Mouse (Mus musculus) heart, embryonic 14.5 days (tissue): ENCODE data around the gene Foxn3. TPM values are rescaled to one million over a fixed set of nuclear protein-coding genes. Genes with fewer than 3 reads are reported as not detected.

ENCODE experiments used
- ATAC-seq: fragments of 200-750 bp; cut with Nextera tagmentation; 2 replicates; pipeline ENCODE4 v1.8.0; 2017; ENCODE audit warnings: low read depth, moderate TSS enrichment; ENCODE audit not compliant: insufficient number of reproducible peaks, insufficient read depth, low FRiP score
- H3K27ac ChIP-seq, 2 experiments: fragments of 200-500 bp in 1 of 2; fragments of 300-500 bp in 1 of 2; sonication (generic) in 1 of 2; replicated peaks in 1 of 2; 2 replicates each; pipeline ENCODE4 v1.5.1; 2012 to 2014; ENCODE audit warnings: low read depth in 2 of 2, low read length in 2 of 2, control low read depth in 1 of 2, mild to moderate bottlenecking in 1 of 2, mixed read lengths in 1 of 2; ENCODE audit not compliant: control insufficient read depth in 1 of 2, insufficient read depth in 1 of 2
- H3K27me3 ChIP-seq: fragments of 300-500 bp; sonication (generic); 2 replicates; pipeline ENCODE4 v1.6.1; 2014; ENCODE audit warnings: mild to moderate bottlenecking, low read length, control low read depth; ENCODE audit not compliant: control insufficient read depth, insufficient read depth
- H3K36me3 ChIP-seq: fragments of 300-500 bp; sonication (generic); 2 replicates; pipeline ENCODE4 v1.6.1; 2014; ENCODE audit warnings: mild to moderate bottlenecking, control low read depth, low read length, mixed read lengths; ENCODE audit not compliant: control insufficient read depth, insufficient read depth
- H3K4me1 ChIP-seq, 2 experiments: fragments of 200-500 bp in 1 of 2; fragments of 300-500 bp in 1 of 2; sonication (generic) in 1 of 2; 2 replicates each; pipeline ENCODE4 v1.6.1; 2012 to 2014; ENCODE audit warnings: low read length in 2 of 2, control low read depth in 1 of 2, mixed read lengths in 1 of 2; ENCODE audit not compliant: control insufficient read depth in 2 of 2, insufficient read depth in 2 of 2
- H3K4me2 ChIP-seq: fragments of 300-500 bp; sonication (generic); 2 replicates; pipeline ENCODE4 v1.6.1; 2014; ENCODE audit warnings: mild to moderate bottlenecking, low read length
- H3K4me3 ChIP-seq, 2 experiments: fragments of 200-500 bp in 1 of 2; fragments of 300-500 bp in 1 of 2; sonication (generic) in 1 of 2; 2 replicates each; pipeline ENCODE4 v1.5.1; 2012 to 2014; ENCODE audit warnings: low read length in 2 of 2, mild to moderate bottlenecking in 2 of 2, control low read depth in 1 of 2, low read depth in 1 of 2, moderate library complexity in 1 of 2; ENCODE audit not compliant: control insufficient read depth in 1 of 2, insufficient read depth in 1 of 2
- H3K9ac ChIP-seq: fragments of 300-500 bp; sonication (generic); 2 replicates; pipeline ENCODE4 v1.6.1; 2014; ENCODE audit warnings: mild to moderate bottlenecking, low read length
- H3K9me3 ChIP-seq: fragments of 300-500 bp; sonication (generic); 2 replicates; pipeline ENCODE4 v1.6.1; 2016; ENCODE audit warnings: low read length, control low read depth; ENCODE audit not compliant: control insufficient read depth
- WGBS: fragments of 180-500 bp; shearing (Covaris S2); extraction: QIAGEN DNeasy Blood & Tissue Kit; methylation state at CpG from one replicate; pipeline ENCODE4 v1.1.7; 2014; 5-methylcytosine and 5-hydroxymethylcytosine counted together
- polyA plus RNA-seq: library from polyadenylated mRNA; unstranded; fragments of >200 nt; fragmentation: Nextera tagmentation; extraction: Ambion mirVana; gene quantifications from 2 replicates; pipeline ENCODE4 v1.2.1, GENCODE M21; 2014

Foxn3 gene
- polyA plus RNA-seq, 1 experiment from 2014 or later: 81.0 TPM

DNA sequence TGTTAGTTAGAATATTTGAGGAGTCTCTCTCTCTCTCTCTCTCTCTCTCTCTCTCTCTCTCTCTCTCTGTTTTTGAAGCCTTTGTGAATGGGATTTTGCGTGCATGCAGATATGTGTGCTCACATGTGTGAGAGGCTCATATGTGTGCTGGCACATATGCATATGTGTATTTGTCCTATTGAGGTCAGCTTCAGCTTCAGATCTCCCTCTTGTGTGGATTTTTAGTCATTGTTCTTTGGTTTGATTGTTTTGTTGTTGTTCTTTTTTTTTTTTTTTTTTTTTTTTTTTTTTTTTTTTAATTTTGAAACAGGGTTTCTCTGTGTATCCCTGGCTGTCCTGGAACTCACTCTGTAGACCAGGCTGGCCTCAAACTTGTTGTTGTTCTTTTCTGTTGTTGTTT lies 100.5 kb downstream of the Foxn3 start:
- no peak overlapping the region for H3K27ac ChIP-seq
- ATAC-seq: no peak
- 94% methylated on average over 1 of the region's 1 CpGs for WGBS

DNA sequence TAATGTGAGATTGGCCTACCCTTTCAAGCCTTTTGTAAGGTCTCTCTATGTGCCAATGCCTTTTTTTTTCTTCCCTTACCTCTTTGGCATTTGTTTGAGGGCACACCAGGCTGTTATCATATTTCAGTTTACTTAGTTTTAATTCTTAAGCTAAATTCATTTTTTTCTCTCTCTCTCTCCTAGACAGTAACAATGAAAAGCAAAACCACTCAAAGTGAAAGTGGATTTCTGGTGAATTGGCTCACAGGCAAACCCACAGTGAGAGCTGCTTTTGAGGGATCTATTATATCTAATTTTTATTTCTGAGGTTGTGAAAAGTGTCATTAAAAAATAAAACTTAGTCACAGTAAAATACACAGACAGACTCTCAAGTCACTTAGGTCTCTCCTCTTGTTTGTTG lies 101.1 kb downstream of the Foxn3 start:
- Histone ChIP-seq H3K27ac (no peak overlapping the region), H3K4me3 (no peak overlapping the region), H3K27me3 (no peaks in the 10 kb centered on the region), H3K9ac (no peak overlapping the region), H3K9me3 (no peaks in the 10 kb centered on the region), H3K4me1 (peaks cover 7 to 14% of the 10 kb centered on the region in 2 experiments), H3K4me2 (no peak overlapping the region), H3K36me3 (no peaks in the 10 kb centered on the region)
- ATAC-seq: no peak

More for the DNA sequence above, 100.5 kb downstream of the Foxn3 start:
- Histone ChIP-seq H3K36me3 (no peaks in the 10 kb centered on the region), H3K4me3 (no peak overlapping the region), H3K4me1 (peaks cover 5 to 9% of the 10 kb centered on the region in 2 experiments), H3K9ac (no peak overlapping the region), H3K27me3 (no peaks in the 10 kb centered on the region), H3K9me3 (no peaks in the 10 kb centered on the region), H3K4me2 (no peak overlapping the region)

DNA sequence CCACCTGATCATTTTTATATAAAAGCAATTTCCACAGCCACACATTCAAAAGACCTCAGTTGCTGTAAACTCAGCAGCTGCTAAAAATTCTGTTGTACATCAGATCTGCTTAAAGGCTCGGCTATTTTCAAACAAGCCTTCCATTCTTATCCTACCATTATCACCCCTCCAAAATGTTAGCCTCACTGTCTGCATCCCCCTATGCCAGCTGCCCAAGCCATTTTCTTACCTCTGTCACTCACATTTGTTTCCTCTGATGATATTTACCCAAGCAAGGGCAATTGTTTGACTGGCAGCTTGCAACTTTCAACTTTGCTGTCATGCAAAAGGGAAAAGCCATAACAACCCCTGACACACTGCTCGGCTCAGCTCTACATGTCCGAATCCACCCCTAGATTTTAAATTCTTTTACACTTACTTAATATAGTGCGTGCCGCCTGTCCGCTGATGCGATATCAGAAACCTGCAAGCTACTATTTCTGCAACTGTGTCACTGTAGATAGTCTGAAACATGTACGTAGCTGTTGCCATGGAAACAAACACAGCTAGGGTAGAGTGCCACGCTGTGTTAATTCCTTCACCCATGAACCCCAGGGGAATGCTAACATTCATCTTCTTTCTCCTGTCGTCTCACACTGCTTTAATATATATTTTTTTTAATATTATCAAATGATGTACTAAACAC lies 105.7 kb downstream of the Foxn3 start:
- Histone ChIP-seq H3K4me3 (no peak overlapping the region), H3K36me3 (no peaks in the 10 kb centered on the region), H3K27me3 (no peaks in the 10 kb centered on the region), H3K27ac (0 out of 4 replicates have a peak overlapping the region, but pooled peaks of 1 of the 2 experiments have one; percentile 38), H3K4me2 (peak overlapping the region; percentile 47), H3K9me3 (no peaks in the 10 kb centered on the region), H3K9ac (peak overlapping the region; percentile 45), H3K4me1 (peaks cover 10 to 20% of the 10 kb centered on the region in 2 experiments)
- no peak for ATAC-seq
- 26% methylated on average over 10 of the region's 10 CpGs for WGBS

DNA sequence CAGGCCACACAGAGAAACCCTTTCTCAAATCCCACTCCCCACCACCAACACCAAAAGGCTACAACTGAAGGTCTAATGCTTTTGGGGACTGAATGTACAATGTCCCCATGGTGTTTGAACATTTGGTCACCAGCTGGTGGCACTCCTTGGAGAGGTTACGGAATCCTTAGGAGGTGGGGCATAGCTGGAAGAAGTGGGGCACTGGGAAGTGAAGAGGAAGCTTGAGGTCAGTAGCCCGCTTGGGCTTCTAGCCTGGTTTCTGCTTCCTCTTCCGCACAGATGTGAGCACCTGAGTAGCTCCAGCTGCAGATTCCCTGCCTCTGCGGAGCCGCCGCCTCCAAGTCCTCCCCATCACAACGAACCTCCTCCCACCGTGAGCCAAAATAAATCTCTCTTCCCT lies 107.8 kb downstream of the Foxn3 start:
- H3K36me3 ChIP-seq: no peaks in the 10 kb centered on the region
- H3K27ac ChIP-seq: no peak overlapping the region
- WGBS: 95% methylated on average over 8 of the region's 8 CpGs
- ATAC-seq: no peak
- H3K27me3 ChIP-seq: no peaks in the 10 kb centered on the region
- H3K9ac ChIP-seq: no peak overlapping the region
- H3K9me3 ChIP-seq: no peaks in the 10 kb centered on the region
- no peak overlapping the region for H3K4me2 ChIP-seq
- H3K4me1 ChIP-seq: peaks cover 10 to 20% of the 10 kb centered on the region in 2 experiments
- H3K4me3 ChIP-seq: no peak overlapping the region

DNA sequence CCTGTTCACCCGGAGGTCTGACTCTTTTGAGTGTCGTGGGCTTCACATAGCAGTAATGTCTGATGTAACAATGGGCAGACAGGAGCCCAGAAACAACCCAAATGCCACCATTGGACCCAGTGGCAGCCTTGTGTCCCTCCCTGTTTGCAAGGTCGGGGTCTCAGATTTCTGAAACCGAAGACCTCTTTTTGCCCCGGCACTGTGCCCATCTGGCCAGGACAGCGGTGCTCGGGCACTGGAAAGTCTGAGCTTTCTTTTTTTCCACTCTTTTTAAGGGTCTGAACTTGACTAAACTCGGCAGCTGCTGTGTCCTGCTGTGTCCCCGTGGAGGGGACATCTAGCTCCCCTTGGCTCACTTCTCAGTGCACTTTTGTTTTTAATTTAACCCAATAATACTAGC lies 109.0 kb downstream of the Foxn3 start:
- ATAC-seq: no peak
- H3K27ac ChIP-seq: no peak overlapping the region
- 79% methylated on average over 9 of the region's 9 CpGs for WGBS
- no peak overlapping the region for H3K9ac ChIP-seq
- no peaks in the 10 kb centered on the region for H3K36me3 ChIP-seq
- no peaks in the 10 kb centered on the region for H3K27me3 ChIP-seq
- no peak overlapping the region for H3K4me2 ChIP-seq
- H3K4me1 ChIP-seq: peaks cover 10 to 20% of the 10 kb centered on the region in 2 experiments
- no peak overlapping the region for H3K4me3 ChIP-seq
- no peaks in the 10 kb centered on the region for H3K9me3 ChIP-seq

DNA sequence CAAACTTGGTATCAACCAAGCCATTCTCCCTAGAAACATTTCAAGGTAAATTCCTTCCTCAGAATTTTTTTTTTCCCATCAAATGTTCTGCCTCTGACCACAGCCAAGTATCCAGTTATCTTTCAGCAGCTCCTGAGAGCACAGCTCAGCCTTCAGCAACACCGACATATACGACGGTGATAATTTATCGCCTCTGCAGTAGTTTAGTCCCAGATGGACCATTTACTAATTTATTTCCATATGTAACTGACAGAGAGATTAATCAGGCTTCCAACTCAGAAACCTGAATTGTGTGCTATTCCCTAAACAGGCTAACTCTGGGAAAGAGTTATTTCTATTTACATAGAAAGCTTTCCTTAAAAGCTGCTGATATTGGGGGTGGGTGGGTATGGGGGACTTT lies 109.6 kb downstream of the Foxn3 start:
- no peak overlapping the region for H3K4me3 ChIP-seq
- H3K9me3 ChIP-seq: no peaks in the 10 kb centered on the region
- no peaks in the 10 kb centered on the region for H3K36me3 ChIP-seq
- peaks cover 10 to 20% of the 10 kb centered on the region in 2 experiments for H3K4me1 ChIP-seq
- H3K9ac ChIP-seq: no peak overlapping the region
- no peaks in the 10 kb centered on the region for H3K27me3 ChIP-seq
- no peak overlapping the region for H3K27ac ChIP-seq
- ATAC-seq: no peak
- whole genome bisulfite sequencing: 49% methylated on average over 4 of the region's 4 CpGs
- H3K4me2 ChIP-seq: no peak overlapping the region

DNA sequence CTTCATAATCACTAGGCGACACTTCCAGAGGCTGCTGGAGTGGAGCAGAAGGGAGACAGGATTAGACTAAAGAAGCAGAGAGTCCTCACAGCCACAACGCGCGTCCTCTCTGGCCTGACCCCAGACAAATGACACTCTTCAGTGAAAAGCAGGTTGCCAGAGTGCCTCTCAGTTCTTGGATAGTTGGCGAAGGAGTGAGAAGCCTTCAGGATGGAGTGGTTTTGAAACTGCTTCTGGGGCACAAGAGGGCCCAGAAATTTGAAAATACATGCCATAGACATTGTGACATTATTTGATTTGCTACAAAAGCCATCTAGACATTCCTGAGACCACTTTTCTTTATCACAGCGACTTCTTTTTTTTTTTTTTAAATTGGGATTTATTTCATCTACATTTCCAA lies 113.3 kb downstream of the Foxn3 start:
- ATAC-seq: no peak
- no peak overlapping the region for H3K4me2 ChIP-seq
- no peak overlapping the region for H3K27ac ChIP-seq
- 85% methylated on average over 6 of the region's 6 CpGs for WGBS
- no peaks in the 10 kb centered on the region for H3K36me3 ChIP-seq
- no peak overlapping the region for H3K4me3 ChIP-seq
- H3K9ac ChIP-seq: no peak overlapping the region
- no peaks in the 10 kb centered on the region for H3K27me3 ChIP-seq
- H3K9me3 ChIP-seq: no peaks in the 10 kb centered on the region
- H3K4me1 ChIP-seq: peaks cover 2 to 4% of the 10 kb centered on the region in 2 experiments; a peak in 1 of 4 replicates

DNA sequence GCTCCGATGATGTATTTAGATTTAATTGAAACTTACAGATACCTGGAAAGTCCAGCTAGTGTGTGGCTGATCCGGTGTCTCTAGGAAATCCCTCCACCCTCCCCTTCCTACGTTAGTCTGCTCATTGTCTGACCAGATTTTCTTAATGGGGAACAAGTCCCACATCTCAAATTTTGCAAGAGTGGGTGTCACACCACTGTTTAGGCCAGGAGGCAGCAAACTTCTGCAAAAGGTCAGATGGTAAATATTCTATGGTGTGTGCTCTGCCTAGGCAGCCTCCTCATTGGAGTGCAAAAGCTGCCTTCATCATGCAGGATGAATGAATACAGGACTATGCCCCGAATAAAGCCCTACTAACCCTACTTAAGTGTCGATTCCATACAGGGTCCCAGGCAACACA lies 115.6 kb downstream of the Foxn3 start:
- Histone ChIP-seq H3K9me3 (no peaks in the 10 kb centered on the region), H3K27ac (no peak overlapping the region), H3K4me1 (no peaks in the 10 kb centered on the region), H3K27me3 (no peaks in the 10 kb centered on the region), H3K4me2 (no peak overlapping the region), H3K4me3 (no peak overlapping the region), H3K9ac (no peak overlapping the region), H3K36me3 (no peaks in the 10 kb centered on the region)
- 93% methylated on average over 5 of the region's 5 CpGs for WGBS
- ATAC-seq: no peak
